Mouse (Mus musculus) urinary bladder, adult 18-20 months (tissue): ENCODE measurements around the gene Slc12a8.
"Not testable (repeated sequence)": the region's sequence is repeated elsewhere in the genome, so short reads cannot be mapped to it uniquely, and the experiment has no call there.

ENCODE experiments used
- DNase-seq, 2 experiments: peaks; one replicate each; pipeline ENCODE4 v3.0.0; 2022; ENCODE audit warnings: low spot score in 2 of 2, mixed read lengths in 2 of 2

Slc12a8 gene

GRCm38 (mm10) chr16:33516807-33517565, at the start of gene Slc12a8:
Gene Slc12a8 (plus strand): TSS chr16:33517328.
- DNase-seq = peak; percentile 13 to 30

GRCm38 (mm10) chr16:33467451-33467850, 49.7 kb upstream of the Slc12a8 start:
- DNase-seq = no peak

- DNase-seq = no peak
Measured at GRCm38 (mm10) chr16:33469973-33470372, 47.2 kb upstream of the Slc12a8 start.

- no peak for DNase-seq
Measured at GRCm38 (mm10) chr16:33474381-33474780, 42.7 kb upstream of the Slc12a8 start.

- DNase-seq = no peak
Measured at GRCm38 (mm10) chr16:33479926-33480325, 37.2 kb upstream of the Slc12a8 start.

GRCm38 (mm10) chr16:33481148-33481547, 36.0 kb upstream of the Slc12a8 start:
- no peak for DNase-seq

- DNase-seq = no peak
Measured at GRCm38 (mm10) chr16:33482309-33482708, 34.8 kb upstream of the Slc12a8 start.

GRCm38 (mm10) chr16:33487709-33488108, 29.4 kb upstream of the Slc12a8 start:
- DNase-seq = no peak

GRCm38 (mm10) chr16:33494374-33494773, 22.8 kb upstream of the Slc12a8 start:
- no peak for DNase-seq

GRCm38 (mm10) chr16:33508082-33508481, 9.0 kb upstream of the Slc12a8 start:
- DNase-seq = no peak

GRCm38 (mm10) chr16:33509231-33509630, 7.9 kb upstream of the Slc12a8 start:
- not testable (repeated sequence) for DNase-seq

- DNase-seq = not testable (repeated sequence)
Measured at GRCm38 (mm10) chr16:33510856-33511255, 6.3 kb upstream of the Slc12a8 start.

- peak in 1 of 2 experiments; percentile 17 for DNase-seq
Measured at GRCm38 (mm10) chr16:33512555-33512954, 4.6 kb upstream of the Slc12a8 start.

GRCm38 (mm10) chr16:33517627-33518026, 499 bp downstream of the Slc12a8 start:
- no peak for DNase-seq

GRCm38 (mm10) chr16:33518236-33518635, 1.1 kb downstream of the Slc12a8 start:
- peak; percentile 28 to 46 for DNase-seq

- no peak for DNase-seq
Measured at GRCm38 (mm10) chr16:33519916-33520568, 2.9 kb downstream of the Slc12a8 start.

GRCm38 (mm10) chr16:33522516-33522915, 5.4 kb downstream of the Slc12a8 start:
- DNase-seq = no peak

GRCm38 (mm10) chr16:33523571-33523970, 6.4 kb downstream of the Slc12a8 start:
- DNase-seq = no peak

- no peak for DNase-seq
Measured at GRCm38 (mm10) chr16:33529502-33530454, 12.7 kb downstream of the Slc12a8 start.

- no peak for DNase-seq
Measured at GRCm38 (mm10) chr16:33531184-33531583, 14.1 kb downstream of the Slc12a8 start.

GRCm38 (mm10) chr16:33536456-33536855, 19.3 kb downstream of the Slc12a8 start:
- no peak for DNase-seq
